Mouse (Mus musculus): ENCODE measurements around the gene Pcmt1. TPM values are rescaled to one million over a fixed set of nuclear protein-coding genes. Genes with fewer than 3 reads are reported as not detected.
"Not testable (repeated sequence)": the region's sequence is repeated elsewhere in the genome, so short reads cannot be mapped to it uniquely, and the experiment has no call there.

Gene Pcmt1
- total RNA-seq, 2 experiments from 2014 or later: 79.9 to 83.7 TPM

DNA sequence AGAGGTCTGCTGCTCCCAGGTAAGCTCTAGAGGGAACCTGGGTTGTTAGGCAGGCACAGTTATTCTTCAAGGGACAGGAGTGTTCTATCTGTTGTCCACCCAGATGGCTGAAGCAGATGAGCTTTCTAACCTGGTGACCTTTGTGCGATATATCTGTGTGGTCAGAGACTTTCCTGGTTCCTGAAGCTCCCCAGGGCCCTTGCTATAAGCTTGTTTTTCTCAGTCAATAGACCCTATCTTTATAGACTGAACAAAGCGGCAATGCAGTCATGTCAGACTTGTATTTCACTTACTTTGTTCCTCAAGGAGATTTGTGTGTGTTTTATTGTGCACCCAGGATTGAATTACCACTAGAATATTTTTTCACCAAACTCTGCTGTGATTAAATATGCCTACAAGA lies 29.9 kb downstream of the Pcmt1 start:
- DNase-seq (ENCODE audit: low spot score in 2 of 2): no peak

DNA sequence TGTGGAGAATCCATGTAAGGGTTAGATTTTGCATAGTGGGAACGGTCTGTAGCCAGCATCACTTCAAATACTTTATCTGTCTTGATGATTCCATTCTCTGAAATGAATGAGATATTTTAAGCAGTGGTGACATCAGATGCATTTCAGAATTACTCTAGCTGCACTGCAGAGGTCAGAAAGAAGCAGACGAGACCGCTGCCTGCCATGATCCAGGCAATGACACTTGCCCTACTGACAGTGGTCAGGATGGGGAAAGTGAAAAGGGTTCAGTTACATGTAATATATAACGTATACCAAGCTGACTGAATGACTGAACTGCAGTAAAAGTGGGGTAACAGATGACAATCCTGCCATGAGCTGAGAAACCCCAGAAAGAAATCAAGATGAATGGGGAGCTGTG lies 31.9 kb downstream of the Pcmt1 start:
- DNase-seq (ENCODE audit: low spot score in 2 of 2): no peak

DNA sequence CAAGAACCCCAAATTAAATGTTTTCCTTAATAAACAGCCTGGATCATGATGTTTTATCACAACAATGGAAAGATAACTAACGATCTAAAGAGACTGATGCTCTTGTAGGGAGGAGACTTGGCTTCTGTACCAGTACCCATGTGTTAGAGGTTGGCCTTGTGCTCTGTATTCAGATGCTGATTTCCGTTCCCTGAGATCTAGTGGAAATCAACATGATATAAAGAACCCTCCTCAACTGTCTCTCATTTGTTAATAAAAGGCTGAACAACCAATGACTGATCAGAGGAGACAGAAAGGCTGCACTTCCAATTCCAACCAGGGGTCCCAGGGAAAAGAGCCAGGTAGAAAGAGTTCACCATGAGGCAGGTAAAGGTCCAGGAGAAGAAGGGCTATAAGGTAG lies 35.0 kb downstream of the Pcmt1 start:
- DNase-seq (ENCODE audit: low spot score in 2 of 2): no peak

DNA sequence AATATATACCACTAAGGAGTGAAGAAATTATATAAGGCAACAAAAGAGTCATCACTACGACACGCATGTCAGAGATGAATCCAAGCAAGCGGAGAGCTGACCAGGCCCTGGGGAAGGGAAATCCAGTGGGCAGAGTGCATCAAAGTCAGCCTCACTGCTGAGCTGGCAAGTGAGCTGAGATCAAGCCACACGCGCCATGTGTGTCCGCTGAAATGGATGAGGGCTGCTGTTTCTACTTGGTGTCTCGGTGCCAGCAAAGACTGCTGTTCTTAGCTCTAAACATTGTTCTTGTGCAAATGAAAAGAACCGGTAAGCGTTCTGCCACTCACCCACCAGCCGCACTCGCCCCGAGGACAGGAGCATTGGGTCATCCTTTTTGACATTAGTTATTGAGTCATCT lies 40.6 kb downstream of the Pcmt1 start:
- no peak for DNase-seq (ENCODE audit: low spot score in 2 of 2)

DNA sequence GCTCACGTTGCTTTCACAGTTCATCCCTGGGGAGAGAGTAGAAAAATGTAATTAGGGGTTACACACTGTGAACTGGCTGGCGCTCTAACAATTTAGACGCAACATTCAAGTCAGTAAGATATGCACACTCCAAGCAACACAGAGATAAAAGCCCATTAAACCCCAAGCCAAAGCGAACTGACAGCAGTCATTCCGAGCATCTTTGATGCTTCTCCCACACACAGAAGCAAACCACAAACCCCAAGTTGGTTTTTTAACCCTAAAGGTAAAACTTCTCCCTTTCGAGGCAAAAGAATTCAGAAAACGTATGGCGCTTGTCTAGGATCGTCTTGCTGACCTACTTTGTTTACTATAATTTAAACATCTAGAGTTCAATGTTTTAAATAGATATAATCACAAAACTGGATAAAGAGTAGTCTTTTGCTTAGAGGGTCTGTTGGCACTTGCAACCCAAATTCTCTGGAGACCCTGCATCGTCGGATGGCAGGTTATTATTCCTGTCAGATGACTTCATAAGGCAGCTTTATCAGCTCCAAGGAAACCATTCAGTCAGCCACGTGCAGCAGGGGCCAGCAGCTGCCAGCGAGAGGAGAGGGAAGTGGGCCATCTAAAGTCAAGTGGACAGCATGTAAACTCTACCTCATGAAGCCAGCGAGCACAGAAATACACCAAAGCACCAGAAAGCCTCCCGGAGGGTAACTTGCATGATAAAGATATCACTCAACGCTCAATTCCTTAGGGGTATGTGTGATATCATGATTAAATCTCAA lies 49.8 kb downstream of the Pcmt1 start:
- DNase-seq (ENCODE audit: low spot score in 2 of 2): no peak

DNA sequence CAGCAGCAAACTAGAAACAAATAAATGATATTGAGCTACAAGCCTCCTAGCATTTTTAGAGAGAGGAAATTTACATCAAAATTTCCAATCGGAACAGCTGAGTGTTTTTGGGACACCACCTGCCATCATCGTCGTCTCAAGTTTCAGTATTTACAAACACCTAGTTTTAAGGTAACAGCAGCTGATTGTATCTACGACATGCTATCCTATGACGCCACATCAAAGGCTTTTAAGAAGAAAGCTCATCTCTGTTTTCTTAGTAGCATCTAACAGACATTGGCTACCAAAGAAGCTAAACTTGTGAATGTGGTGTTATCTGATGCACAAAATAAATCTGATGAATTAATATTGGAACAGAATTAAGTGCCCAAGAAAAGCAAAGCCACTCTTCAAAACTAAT lies 50.6 kb downstream of the Pcmt1 start:
- no peak for DNase-seq (ENCODE audit: low spot score in 2 of 2)

DNA sequence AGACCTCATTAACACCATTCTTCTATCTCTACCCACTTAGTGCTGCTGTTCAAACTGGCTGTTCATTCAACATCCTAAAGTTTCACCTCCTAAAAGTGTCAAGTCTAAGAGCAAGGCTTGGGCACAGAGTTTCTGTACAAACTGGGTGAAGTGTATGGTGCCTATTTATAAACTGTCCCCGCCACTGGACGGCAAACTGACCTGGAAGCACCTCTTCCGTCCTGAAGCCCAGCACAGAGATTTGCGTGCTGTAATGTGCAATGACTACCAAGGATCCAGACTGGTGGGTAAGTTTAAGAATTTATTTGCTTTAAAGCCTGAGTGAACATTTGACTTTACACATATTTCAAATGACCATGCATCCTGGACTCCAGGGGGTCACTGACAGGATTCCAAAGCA lies 51.8 kb downstream of the Pcmt1 start:
- no peak for DNase-seq (ENCODE audit: low spot score in 2 of 2)

DNA sequence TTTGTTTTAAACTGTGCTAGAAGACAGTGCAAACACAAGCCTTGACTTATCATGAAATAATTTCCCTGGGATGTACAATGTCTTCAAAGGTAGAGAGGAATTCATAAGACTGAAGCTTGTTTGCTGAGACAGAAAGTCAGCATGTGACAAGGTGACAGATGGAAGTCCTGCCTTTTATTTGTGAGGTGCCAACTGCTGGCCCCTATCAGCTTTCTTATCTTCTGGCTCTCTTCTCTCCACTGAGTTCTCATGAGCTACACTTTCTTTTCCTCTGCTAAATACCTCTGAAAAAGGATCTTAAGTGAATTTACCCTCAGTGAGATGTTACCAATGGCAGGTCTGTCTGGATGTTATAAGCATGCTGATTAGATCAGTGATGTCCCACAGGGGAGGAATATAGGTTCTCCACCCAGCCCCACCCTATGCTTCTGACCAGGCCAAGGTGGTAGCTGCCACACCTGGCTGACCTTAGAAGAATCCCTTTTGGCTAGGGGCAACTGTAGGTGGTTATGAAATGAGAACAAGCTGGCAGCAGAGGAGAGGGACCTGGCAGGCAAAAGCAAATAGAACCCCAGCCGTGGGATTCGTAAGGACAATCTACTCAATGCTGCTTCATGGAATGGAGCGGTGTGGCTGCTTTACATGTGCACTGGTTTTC lies 56.9 kb downstream of the Pcmt1 start:
- no peak for DNase-seq (ENCODE audit: low spot score in 2 of 2)

DNA sequence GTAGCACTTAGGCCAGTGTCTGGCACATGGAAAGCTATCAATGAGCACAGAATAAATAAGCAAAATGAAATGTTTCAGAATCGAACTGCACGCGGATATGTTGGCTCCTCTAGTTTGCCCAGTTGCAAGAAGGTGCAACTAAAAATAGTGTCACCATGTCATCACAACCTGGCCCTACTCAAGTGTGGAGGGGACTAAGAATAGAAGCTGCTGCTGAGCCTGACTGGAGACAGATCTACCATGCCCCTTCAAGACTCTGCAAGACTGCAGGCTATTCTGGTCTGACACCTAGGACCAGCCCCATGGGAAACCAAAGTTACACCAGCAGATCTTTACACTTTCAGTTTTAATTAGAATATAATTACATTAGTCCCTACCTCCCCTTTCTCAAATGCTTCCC lies 58.6 kb downstream of the Pcmt1 start:
- DNase-seq (ENCODE audit: low spot score in 2 of 2): no peak

DNA sequence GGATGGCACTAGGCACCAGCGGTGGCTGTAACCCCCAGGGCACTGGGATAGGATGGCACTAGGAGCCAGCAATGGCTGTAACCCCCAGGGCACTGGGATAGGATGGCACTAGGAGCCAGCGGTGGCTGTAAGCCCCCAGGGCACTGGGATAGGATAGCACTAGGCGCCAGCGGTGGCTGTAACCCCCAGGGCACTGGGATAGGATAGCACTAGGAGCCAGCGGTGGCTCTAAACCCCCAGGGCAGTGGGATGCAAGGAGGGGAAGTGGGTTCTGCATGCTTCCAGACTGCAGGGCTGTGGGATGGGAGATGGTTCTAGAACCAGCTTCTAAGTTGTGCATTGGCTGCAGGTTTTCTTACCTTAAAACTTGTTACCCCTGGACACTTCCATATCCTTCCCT lies 60.2 kb downstream of the Pcmt1 start:
- DNase-seq (ENCODE audit: low spot score in 2 of 2): no peak

DNA sequence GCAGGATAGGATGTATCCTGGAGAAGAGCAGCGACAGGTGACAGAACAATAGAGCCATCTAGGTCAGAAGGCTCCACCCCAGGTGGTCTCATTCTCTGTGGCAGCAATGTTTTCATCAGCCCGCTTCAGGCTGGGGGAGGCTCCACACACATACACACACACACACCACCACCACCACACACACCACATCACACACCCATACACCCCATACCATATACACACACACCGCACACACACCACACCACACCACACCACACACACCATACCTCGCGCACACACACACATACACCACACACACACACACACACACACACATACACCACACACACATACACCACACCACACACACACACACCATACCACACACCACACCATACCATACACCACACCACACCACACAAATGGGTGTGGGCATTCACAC lies 61.1 kb downstream of the Pcmt1 start:
- DNase-seq (ENCODE audit: low spot score in 2 of 2): no peak

DNA sequence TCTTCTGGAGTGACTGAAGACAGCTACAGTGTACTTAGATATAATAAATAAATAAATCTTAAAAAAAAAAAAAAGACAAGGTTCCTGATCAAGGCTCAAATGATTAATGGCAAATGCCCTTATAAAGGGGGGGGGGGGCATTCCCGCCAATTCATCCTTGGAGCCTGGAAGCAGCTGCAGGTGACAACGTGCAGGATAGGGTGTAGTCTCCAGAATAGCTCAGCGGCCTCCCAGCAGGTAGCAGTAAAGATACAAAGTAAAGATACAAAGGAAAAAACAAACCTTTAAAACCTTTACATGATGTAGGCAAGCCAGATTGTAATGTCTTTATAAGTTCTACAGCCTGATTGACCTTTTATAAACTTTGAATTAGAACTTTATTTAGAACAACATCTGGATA lies 63.4 kb downstream of the Pcmt1 start:
- DNase-seq (ENCODE audit: low spot score in 2 of 2): not testable (repeated sequence)

DNA sequence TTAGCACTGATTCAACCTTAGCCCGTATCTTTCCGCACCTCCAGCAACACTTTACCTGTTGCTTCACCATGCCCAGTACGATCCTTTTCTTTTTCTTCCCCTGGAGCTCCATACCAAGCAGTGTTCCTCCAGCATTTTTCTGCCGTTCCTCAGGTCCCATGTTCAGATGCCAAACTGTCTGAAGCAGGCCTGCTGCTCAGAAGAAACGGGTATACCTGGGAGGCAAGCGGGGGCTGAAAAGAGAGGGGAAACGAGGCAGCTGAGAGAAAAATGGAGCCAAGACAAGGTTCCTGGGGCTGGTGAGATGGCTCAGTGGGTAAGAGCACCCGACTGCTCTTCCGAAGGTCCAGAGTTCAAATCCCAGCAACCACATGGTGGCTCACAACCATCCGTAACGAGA lies 63.8 kb downstream of the Pcmt1 start:
- DNase-seq (ENCODE audit: low spot score in 2 of 2): not testable (repeated sequence)

DNA sequence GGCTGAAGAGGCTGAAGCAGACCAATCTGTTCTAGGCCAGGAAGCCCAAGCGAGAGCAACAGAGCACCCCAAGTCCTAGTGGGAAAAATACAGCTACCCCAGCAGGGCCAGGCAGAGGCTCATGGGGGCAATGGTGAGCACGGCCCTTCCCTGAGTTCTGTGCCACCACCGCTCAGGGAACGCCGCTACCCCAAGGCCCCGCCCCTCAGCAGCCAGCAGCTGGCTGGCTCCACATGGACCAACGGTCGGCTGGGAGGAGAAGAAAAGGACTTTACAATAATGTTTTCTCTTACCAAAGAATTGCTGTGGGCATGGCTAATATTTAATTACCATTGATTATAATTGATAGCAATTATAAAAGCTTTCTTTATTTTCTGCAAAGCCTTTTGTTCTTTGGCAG lies 66.1 kb downstream of the Pcmt1 start:
- DNase-seq (ENCODE audit: low spot score in 2 of 2): no peak

DNA sequence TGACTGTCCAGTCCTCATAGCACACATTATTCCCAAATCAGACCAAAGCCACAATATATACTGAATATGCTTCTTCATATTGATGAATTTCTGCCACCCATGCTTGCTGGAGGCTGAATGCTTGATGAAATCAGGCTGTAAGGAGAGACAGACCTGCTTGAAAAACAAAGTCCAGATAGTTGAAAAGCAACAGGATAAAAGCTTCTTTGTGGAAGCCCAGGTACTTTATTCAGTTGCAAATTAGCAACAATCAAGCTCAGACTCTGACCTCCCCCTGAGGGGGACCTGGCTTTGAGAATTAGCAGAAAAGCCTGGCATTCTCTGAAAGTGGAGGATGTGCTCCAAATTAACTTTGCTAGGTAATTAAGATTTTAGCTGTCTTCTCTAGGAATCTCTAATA lies 68.7 kb downstream of the Pcmt1 start:
- DNase-seq (ENCODE audit: low spot score in 2 of 2): not testable (repeated sequence)

DNA sequence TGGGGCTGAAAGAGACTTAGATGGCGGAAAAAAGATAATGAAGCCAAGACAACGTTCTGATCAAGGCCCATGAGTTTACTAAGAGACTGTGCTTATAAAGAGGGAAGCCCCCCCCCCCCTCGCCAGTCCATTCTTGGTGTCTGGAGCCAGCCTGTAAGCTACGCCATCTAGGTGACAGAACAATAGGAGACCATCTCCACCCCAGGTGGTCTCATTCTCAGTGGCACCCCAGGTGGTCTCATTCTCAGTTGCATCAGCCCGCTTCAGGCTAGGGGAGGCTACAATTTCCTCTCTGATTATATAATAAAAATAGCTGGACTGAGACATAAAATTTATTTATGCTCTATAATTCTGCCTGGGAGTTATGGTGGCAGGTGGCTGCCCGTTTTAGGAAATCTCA lies 69.3 kb downstream of the Pcmt1 start:
- no peak for DNase-seq (ENCODE audit: low spot score in 2 of 2)

DNA sequence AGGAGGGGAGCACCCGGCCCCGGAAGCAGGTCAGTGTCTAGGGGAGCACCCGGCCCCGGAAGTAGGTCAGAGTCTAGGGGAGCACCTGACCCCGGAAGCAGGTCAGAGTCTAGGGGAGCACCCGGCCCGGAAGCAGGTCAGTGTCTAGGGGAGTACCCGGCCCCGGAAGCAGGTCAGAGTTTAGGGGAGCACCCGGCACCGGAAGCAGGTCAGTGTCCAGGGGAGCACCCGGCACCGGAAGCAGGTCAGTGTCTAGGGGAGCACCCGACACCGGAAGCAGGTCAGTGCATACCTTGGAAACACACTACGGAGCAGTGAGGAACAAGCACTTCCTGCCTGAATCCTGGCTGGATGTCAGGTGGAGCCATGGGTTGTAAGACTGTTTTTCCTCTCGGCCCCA lies 72.3 kb downstream of the Pcmt1 start:
- no peak for DNase-seq (ENCODE audit: low spot score in 2 of 2)

DNA sequence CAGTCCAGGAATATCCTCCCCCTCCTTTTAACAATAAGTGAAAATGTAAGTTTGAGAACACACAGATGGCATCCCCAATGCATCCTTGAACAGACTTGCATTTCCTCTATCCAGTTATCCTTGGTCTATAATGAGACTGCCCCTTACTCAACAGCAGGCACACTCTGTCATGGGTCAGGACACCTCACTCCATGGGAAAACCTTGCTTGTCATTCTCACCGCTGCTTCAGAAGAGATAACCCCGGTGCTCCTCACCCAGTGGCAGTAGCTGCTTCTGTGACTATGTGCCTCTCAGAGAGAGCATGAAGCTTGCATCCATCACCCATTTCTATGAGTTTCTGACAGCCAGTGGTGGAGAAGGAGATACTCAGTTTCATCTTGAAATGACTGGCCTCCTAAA lies 74.5 kb downstream of the Pcmt1 start:
- DNase-seq (ENCODE audit: low spot score in 2 of 2): no peak

DNA sequence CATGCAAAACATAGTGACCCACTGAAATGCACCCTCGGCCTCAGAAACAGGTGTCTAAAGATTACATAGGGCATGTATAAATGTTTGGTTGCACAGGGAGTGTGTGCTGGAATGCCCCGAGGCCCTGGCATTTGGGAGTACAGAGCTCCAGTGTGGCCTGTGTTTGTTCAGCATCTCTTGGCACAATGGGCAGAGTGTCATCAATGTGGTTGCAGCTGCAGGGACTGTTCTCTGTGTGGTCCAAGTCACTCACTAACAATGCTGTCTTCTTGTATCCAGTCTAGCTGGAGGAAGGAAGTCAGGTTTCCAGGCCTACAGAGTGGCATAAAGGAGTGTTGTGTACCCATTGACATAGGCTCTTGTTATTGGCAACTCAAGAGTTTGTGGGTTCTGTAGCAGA lies 75.8 kb downstream of the Pcmt1 start:
- no peak for DNase-seq (ENCODE audit: low spot score in 2 of 2)

DNA sequence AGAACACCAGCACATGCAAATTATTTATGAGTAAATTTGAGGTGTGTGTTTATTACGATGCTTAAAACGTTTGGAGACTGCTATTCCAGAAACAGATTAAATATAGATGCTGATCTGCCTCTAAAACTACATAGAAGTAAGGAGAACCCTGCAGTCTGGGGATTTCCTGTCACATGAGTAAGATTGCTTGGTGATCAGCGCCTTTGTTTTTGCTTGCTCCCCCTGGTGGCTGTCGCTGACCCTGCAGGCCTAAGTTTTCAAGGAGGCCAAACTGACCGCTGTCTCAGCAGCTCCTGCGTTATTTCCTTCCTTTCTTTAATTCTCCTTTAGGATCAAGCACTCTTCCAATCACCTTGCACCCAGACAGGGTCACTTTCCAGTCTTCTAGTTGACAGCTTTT lies 80.3 kb downstream of the Pcmt1 start:
- peak; percentile 74 to 81 for DNase-seq (ENCODE audit: low spot score in 2 of 2)

DNA sequence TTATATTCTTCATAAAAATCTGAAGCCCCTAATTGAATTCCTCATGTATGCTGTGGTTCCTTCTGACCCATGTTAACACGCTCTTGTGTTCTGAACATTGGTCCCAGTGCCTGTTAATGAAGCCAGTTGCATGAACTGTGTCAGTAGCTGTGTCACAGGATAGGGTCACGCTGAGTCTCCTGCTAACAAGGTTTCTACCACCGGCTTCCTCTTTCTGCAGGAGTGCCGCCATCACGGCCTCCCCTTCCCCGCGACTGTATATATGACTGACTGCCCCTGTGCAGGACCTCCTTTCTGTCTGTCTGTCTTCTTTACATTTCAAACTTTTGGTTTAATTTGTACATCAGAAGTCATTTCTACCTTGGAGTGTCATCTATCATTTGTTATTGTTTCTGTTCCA lies 82.8 kb downstream of the Pcmt1 start:
- DNase-seq (ENCODE audit: low spot score in 2 of 2): no peak

DNA sequence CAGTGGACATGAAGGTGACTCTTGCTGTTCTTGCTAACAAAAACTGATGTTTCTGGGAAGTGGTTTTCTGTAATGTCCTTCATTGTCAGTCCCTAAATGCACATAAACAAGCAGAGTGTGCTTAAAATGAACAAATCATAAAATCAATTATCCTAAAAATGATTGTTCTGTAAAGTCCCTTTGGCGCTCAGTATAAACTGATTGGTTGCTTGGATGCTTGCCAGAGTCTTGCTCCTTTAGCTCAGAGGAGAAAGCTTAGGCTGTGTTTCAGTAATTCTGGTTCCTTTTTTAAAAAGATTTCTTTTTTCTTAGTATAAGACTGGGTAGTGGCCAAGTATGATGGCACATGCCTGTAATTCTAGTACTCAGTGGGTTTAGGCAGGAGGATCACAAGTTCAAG lies 84.7 kb downstream of the Pcmt1 start:
- DNase-seq (ENCODE audit: low spot score in 2 of 2): no peak

DNA sequence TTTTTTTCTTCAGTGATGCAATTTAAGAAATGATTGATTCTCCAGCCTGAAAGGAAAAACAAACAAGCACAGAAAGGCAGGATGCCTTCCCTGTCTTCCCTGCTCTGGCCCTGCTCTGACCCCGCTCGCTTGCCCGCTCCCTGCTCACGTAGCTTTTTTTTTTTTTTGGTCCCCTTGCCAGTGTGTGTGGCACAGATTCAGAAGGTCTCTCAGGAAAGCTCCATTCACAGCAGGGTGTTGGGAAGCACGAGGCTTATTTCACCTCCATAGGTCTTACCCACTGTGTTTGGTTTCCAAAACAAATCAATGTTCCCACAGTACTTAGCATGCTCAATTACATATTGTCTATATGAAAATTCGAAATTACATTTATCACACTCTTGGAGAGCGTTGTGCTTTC lies 86.1 kb downstream of the Pcmt1 start:
- DNase-seq (ENCODE audit: low spot score in 2 of 2): no peak
